Mouse (Mus musculus): ENCODE measurements around the gene Zfp536.
"Not testable (repeated sequence)": the region's sequence is repeated elsewhere in the genome, so short reads cannot be mapped to it uniquely, and the experiment has no call there.

The Zfp536 gene

GRCm38 (mm10) chr7:37606472-37606871 lies 167.0 kb downstream of the Zfp536 start:
- no peak for DNase-seq (ENCODE audit: low spot score)

GRCm38 (mm10) chr7:37603525-37603909 lies 169.9 kb downstream of the Zfp536 start:
- not testable (repeated sequence) for DNase-seq (ENCODE audit: low spot score)

GRCm38 (mm10) chr7:37602871-37603524 lies 170.4 kb downstream of the Zfp536 start:
- no peak for DNase-seq (ENCODE audit: low spot score)

- DNase-seq (ENCODE audit: low spot score), result no peak
Observed at GRCm38 (mm10) chr7:37600318-37600717, 173.1 kb downstream of the Zfp536 start.

- DNase-seq (ENCODE audit: low spot score), result no peak
Observed at GRCm38 (mm10) chr7:37594211-37595030, 179.0 kb downstream of the Zfp536 start.

GRCm38 (mm10) chr7:37593566-37593965 lies 179.9 kb downstream of the Zfp536 start:
- DNase-seq (ENCODE audit: low spot score), result no peak

- no peak for DNase-seq (ENCODE audit: low spot score)
Observed at GRCm38 (mm10) chr7:37586694-37587093, 186.7 kb downstream of the Zfp536 start.

GRCm38 (mm10) chr7:37581262-37581661 lies 192.2 kb downstream of the Zfp536 start:
- DNase-seq (ENCODE audit: low spot score), result no peak

GRCm38 (mm10) chr7:37580554-37580953 lies 192.9 kb downstream of the Zfp536 start:
- DNase-seq (ENCODE audit: low spot score), result no peak

GRCm38 (mm10) chr7:37572021-37572420 lies 201.4 kb downstream of the Zfp536 start:
- no peak for DNase-seq (ENCODE audit: low spot score)

- DNase-seq (ENCODE audit: low spot score), result no peak
Observed at GRCm38 (mm10) chr7:37568811-37569500, 204.5 kb downstream of the Zfp536 start.

- no peak for DNase-seq (ENCODE audit: low spot score)
Observed at GRCm38 (mm10) chr7:37568041-37568440, 205.4 kb downstream of the Zfp536 start.

- DNase-seq (ENCODE audit: low spot score), result peak; percentile 39
Observed at GRCm38 (mm10) chr7:37566019-37566418, 207.4 kb downstream of the Zfp536 start.

- no peak for DNase-seq (ENCODE audit: low spot score)
Observed at GRCm38 (mm10) chr7:37565371-37565770, 208.1 kb downstream of the Zfp536 start.

- DNase-seq (ENCODE audit: low spot score), result no peak
Observed at GRCm38 (mm10) chr7:37564644-37565043, 208.8 kb downstream of the Zfp536 start.

GRCm38 (mm10) chr7:37563831-37564400 lies 209.5 kb downstream of the Zfp536 start:
- DNase-seq (ENCODE audit: low spot score), result no peak

GRCm38 (mm10) chr7:37563171-37563574 lies 210.3 kb downstream of the Zfp536 start:
- peak; percentile 17 for DNase-seq (ENCODE audit: low spot score)

- no peak for DNase-seq (ENCODE audit: low spot score)
Observed at GRCm38 (mm10) chr7:37562505-37562904, 210.9 kb downstream of the Zfp536 start.

- no peak for DNase-seq (ENCODE audit: low spot score)
Observed at GRCm38 (mm10) chr7:37560581-37560980, 212.9 kb downstream of the Zfp536 start.

GRCm38 (mm10) chr7:37559851-37560250 lies 213.6 kb downstream of the Zfp536 start:
- DNase-seq (ENCODE audit: low spot score), result no peak

- DNase-seq (ENCODE audit: low spot score), result no peak
Observed at GRCm38 (mm10) chr7:37559341-37559740, 214.1 kb downstream of the Zfp536 start.

- DNase-seq (ENCODE audit: low spot score), result no peak
Observed at GRCm38 (mm10) chr7:37556811-37557210, 216.6 kb downstream of the Zfp536 start.
